Mouse (Mus musculus): Measurements from ENCODE around the gene Senp3.

GRCm38 (mm10) chr11:69692196-69692811, 10.4 kb upstream of the Senp3 start:
- TF ChIP-seq CTCF (IDR thresholded peaks at IDR 0.05; ENCODE audit: low read depth, low read length): no peak
- TF ChIP-seq POLR2A (IDR thresholded peaks at IDR 0.05; ENCODE audit: insufficient read depth, low read length): no peak
- no peak for TF ChIP-seq EP300 (IDR thresholded peaks at IDR 0.05; ENCODE audit: insufficient read depth, low read depth, low read length)
